Mouse (Mus musculus) naive thymus-derived CD4-positive, alpha-beta T cell, adult 2 months (primary cell): ENCODE data around the gene Csf2rb2.
"Not testable (repeated sequence)": the region's sequence is repeated elsewhere in the genome, so short reads cannot be mapped to it uniquely, and the experiment has no call there.

Source experiments
- DNase-seq: peaks from one replicate; pipeline ENCODE4 v3.0.0-alpha.2; 2011; ENCODE audit warnings: low read depth

Gene Csf2rb2

GRCm38 (mm10) chr15:78318338-78319171, 13.0 kb upstream of the Csf2rb2 start:
- not testable (repeated sequence) for DNase-seq

DNA sequence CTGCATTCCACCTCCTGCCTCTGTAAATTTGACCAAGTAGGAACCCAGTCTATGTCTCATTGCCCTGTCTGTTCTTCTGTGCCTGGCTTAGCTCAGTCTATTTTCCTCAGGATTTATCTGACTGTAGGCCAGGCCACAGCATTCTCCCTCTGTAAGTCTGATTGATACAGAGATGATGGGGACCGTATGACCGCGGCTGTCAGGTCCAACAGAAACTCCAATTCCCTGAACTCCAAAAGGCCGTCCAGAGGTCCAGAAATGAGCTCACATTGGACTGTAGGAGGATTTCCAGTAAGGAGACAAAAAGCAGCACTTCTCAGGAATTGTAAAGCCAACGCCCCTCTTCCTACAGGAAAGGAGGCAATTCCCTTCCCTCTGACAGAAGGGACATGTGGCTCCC, 8.1 kb upstream of the Csf2rb2 start:
- DNase-seq: not testable (repeated sequence)

- not testable (repeated sequence) for DNase-seq
These were observed 7.1 kb upstream of the Csf2rb2 start for GRCm38 (mm10) chr15:78312421-78313233.

GRCm38 (mm10) chr15:78310971-78311370, 5.5 kb upstream of the Csf2rb2 start:
- DNase-seq: no peak

DNA sequence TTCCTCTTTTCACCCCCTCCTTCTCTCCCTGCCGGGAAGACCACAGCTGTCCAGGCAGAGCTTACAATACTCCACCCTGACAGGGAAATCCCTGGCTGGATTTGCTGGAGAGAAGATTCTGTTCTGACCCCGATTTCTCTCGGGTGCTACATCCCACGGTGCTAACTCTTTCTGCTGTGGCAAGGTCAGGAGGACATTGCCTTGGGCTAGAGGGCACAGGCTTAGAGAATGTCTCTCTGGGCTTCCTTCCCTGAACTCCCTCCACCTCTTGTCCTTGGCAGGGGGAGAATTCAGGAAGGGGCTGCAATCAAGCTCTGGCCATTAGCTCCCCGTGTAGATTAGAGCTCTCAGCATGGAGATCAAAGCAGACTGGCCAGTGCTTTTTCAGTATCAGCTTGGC, 4.3 kb upstream of the Csf2rb2 start:
- no peak for DNase-seq

- no peak for DNase-seq
These were observed 1.8 kb downstream of the Csf2rb2 start for GRCm38 (mm10) chr15:78303665-78304233.

DNA sequence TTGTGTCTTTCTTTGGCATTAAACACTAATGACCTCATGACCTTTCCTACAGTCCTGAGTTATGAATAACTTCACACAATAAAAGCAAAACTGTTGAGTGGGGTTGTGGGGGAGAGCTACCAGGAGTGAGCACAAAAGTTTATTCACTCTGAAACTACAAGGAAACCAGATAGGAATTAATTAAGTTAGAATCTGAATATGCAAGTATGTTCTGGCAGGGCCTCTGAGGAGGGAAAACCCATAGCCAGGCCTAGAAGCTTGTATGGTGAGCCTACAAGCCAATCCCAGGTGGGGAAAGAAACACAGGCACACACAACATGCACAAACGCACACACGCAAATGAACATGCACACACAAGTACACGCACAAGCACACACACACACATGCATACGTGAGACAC, 2.8 kb downstream of the Csf2rb2 start:
- DNase-seq: no peak

DNA sequence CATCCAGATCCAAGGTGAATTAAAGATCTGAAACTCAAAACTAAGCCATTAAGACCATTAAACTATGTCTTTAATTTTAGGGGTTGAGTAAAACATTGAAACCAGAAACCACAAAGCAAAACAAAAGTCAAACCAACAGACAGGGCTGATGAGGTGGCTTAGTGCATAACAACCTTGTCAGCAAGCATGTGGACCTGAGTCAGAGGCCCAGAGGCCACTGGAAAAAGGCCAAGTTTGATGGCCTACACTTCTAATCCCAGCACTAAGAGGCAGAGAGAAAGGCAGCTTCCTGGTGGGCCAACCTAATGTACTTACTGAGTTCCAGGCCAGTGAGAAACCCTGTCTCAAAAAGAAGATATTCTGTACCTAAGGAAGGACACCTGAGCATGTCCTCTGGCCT, 4.7 kb downstream of the Csf2rb2 start:
- no peak for DNase-seq

GRCm38 (mm10) chr15:78299641-78300040, 5.9 kb downstream of the Csf2rb2 start:
- no peak for DNase-seq

DNA sequence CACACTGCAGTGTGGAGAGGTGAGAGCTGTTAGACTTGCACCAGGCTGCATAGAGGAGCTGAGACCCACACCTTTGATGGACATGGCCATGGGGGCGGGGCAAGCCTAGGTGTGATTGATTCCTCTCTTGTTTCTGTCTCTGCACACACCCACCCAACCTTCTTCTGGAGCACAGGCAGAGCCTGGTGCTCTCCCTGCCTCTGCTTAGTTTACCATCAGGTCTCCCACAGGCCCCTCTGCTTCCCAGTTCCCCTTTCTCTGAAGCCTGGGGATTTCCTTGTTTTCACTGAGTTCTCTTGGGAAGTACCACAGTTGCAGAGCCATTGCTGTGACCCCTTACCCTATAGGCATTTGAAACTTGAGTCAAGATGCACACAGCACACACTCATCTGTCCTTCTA, 7.0 kb downstream of the Csf2rb2 start:
- DNase-seq: no peak

GRCm38 (mm10) chr15:78293716-78294115, 11.8 kb downstream of the Csf2rb2 start:
- no peak for DNase-seq

DNA sequence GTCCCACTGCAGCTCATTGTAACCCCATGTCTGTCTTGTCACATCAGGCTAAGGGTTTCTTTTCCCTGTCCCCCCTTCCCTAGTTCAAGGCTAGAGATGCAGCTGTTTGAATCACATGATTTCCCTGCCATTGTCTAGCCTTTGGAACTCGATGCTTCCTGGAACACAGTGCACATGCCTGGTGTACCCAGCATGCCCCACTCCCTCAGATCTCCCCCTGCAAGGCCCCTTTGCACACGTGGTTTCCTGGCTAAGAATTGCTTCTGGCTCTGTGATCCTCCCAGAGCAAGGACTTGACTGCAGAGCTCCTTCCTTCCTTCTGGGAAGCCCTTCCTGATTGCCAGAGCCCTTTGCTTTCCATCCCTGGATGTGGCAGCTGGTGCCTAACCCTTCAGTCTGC, 12.3 kb downstream of the Csf2rb2 start:
- DNase-seq: not testable (repeated sequence)

DNA sequence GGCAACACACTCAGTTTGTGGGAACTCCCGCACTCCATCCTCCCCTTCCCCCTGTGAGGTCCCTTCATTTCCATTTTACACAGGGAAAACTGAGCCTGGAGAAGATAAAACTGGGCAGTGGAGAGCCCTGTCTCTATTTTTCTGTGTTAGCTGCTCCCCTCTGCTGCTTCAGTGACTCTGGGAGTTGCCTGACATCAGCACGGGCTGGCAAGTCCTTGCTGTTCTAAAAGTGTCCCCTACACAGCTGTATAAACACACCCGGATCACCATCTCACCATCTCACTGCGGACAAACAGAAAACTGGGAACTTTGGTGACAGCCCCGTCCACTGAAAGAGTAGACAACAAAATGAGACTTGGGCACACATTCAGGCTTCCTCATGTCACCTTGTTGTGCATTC, 15.7 kb downstream of the Csf2rb2 start:
- not testable (repeated sequence) for DNase-seq

DNA sequence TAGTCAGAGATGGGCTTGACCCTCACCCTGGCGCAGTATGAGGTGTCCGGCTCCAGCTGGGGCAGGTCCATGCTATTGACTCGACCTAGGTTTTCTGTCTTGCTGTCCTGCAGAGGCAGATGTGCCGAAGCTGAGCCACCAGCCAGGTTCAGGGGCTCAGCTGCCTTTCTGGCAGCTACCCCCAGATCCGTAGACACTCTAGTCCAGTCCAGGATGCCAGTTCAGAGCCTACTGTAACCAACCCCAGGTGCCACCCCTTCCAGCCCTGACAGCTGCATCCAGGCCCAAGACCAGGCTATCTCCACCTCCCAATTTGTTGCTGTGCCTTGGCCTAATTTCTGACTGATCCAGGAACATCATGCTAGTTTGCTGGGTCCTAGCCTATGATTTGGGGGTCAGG, 17.6 kb downstream of the Csf2rb2 start:
- DNase-seq: no peak

DNA sequence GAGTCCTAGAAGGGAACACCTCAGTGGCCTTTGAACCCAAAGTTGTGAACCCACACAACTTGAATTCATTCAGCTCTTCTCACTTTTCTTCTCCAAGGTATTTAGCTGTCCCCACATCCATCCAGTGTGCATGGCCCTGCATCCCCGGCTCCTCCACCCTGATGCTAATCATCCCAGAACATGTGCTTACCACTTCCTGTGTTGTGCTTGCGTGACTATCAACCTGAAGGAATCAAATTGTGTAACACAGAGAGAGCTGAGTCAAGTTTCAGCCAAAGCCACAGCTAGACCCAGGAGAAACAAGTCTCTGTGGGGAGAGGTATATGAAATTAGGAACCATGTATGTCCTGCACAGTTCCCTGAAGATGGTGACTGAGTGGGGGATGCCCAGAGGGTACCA, 27.2 kb downstream of the Csf2rb2 start:
- no peak for DNase-seq

DNA sequence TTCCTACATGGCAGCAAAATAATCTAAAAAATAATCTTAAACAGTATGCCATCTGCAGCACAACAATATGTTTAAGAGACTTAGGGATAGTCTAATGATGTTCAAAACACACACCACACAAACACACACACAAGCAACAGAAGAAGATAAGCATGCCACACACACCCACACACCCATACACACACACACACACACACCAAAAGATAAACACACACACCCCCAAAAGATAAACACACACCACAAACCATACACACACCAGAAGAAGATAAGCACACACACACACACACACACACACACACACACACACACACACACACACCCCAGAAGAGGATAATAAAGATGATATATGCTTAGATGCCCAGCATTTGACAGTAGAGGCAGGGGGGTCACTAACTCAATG, 34.3 kb downstream of the Csf2rb2 start:
- DNase-seq: no peak

- DNase-seq: no peak
These were observed 37.7 kb downstream of the Csf2rb2 start for GRCm38 (mm10) chr15:78267865-78268264.

- DNase-seq: no peak
These were observed 38.1 kb downstream of the Csf2rb2 start for GRCm38 (mm10) chr15:78267441-78267840.

GRCm38 (mm10) chr15:78263286-78263685, 42.2 kb downstream of the Csf2rb2 start:
- DNase-seq: no peak

DNA sequence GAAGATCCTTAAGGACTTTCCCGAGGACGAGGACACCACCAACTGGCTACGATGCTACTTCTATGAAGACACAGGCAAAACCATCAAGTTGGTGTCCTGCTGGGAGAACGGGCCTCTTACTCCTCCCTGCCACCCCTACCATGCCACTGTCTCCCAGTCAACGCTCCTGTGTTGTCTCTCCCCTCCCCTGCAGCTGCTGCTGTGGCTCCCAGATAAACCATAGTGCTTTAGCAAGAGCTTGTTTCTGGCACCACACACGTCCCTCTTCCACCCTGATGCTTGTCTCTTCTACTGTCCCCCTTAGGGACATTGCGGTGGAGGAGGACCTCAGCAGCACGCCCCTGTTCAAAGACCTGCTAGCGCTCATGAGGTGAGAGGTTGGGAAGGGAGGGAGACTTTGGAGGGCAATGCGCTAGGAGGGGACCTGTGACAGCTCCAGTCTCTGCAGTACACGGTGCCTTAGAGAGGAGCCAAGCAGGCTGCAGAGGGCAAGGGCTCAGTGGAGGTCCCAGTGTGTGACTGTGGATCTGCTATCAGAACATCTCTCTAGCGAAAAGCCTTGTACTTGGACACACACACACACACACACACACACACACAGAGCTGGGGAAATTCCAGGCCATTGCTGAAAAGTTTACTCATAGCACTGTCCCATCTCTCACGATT, 44.7 kb downstream of the Csf2rb2 start:
- DNase-seq: no peak

DNA sequence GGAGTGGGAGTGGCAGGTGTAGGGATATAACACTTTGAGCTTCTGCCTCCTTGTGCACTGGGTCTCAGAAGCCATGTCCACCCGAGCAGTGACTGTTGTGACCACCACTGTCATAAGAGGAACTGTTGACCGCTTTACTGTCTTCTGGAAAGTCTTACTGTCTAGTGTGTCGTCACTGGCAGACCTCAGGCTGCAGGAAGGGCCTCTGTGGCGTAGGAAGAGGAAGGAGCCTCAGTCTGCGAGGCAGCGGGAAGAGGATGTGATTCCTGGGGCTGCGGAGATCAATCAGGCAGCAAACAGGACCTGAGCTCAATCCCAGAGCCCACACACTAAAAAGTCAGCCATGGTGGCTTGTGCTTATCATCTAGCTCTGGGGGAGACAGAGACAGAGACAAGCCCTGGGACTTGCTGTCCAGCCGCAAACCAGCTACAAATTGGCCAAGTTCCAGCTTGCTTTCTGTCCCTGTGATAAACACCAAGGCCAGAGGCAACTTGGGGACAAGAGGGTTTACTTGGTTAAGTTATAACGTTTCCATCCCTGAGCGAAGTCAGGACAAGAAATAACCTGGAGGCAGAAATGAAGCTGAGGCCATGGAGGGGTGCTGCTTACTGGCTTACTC, 47.2 kb downstream of the Csf2rb2 start:
- DNase-seq: no peak
